Mouse (Mus musculus) left cerebral cortex, adult 11 months (tissue): Measurements from ENCODE around the gene Fndc3b.
"Not testable (repeated sequence)": the region's sequence is repeated elsewhere in the genome, so short reads cannot be mapped to it uniquely, and the experiment has no call there.

Experiments
- DNase-seq: peaks from one replicate; pipeline ENCODE4 v3.0.0; 2022; ENCODE audit warnings: low spot score

Gene Fndc3b

GRCm38 (mm10) chr3:27413566-27413965 lies 297.5 kb downstream of the Fndc3b start:
- DNase-seq: no peak

GRCm38 (mm10) chr3:27411286-27411685 lies 299.8 kb downstream of the Fndc3b start:
- no peak for DNase-seq

- DNase-seq: no peak
Measured at GRCm38 (mm10) chr3:27408564-27408963, 302.5 kb downstream of the Fndc3b start.

- DNase-seq: no peak
Measured at GRCm38 (mm10) chr3:27406440-27406839, 304.7 kb downstream of the Fndc3b start.

GRCm38 (mm10) chr3:27400996-27401395 lies 310.1 kb downstream of the Fndc3b start:
- not testable (repeated sequence) for DNase-seq

- no peak for DNase-seq
Measured at GRCm38 (mm10) chr3:27389923-27390322, 321.2 kb downstream of the Fndc3b start.

GRCm38 (mm10) chr3:27384836-27385235 lies 326.3 kb downstream of the Fndc3b start:
- no peak for DNase-seq

GRCm38 (mm10) chr3:27377935-27378334 lies 333.2 kb downstream of the Fndc3b start:
- no peak for DNase-seq

GRCm38 (mm10) chr3:27374396-27374795 lies 336.7 kb downstream of the Fndc3b start:
- DNase-seq: no peak

GRCm38 (mm10) chr3:27371725-27372650 lies 339.1 kb downstream of the Fndc3b start:
- no peak for DNase-seq

GRCm38 (mm10) chr3:27371276-27371621 lies 339.9 kb downstream of the Fndc3b start, which contains the start of gene Ghsr:
TSS of gene Ghsr (plus strand) at chr3:27371351.
- DNase-seq: no peak

- no peak for DNase-seq
Measured at GRCm38 (mm10) chr3:27370582-27371275, 340.4 kb downstream of the Fndc3b start.

GRCm38 (mm10) chr3:27370125-27370524 lies 341.0 kb downstream of the Fndc3b start:
- DNase-seq: no peak
